Mouse (Mus musculus) limb, embryonic 11.5 days (tissue): ENCODE measurements at regions not wholly inside any gene's neighbourhood (a gene's known extent, or its start where the extent isn't known, plus 50 kb on each side); places are given as distances from the start of the nearest gene placed in this dataset.
"Not testable (repeated sequence)": the region's sequence is repeated elsewhere in the genome, so short reads cannot be mapped to it uniquely, and the experiment has no call there.

Source experiments
- ATAC-seq: fragments of 200-750 bp; cut with Nextera tagmentation; 2 replicates; pipeline ENCODE4 v1.8.0; 2017; ENCODE audit warnings: low read depth; ENCODE audit not compliant: insufficient number of reproducible peaks, low FRiP score, low TSS enrichment
- DNase-seq: peaks from one replicate; pipeline ENCODE4 v3.0.0-alpha.2; 2015; ENCODE audit warnings: low spot score
- H3K27ac ChIP-seq: fragments of 300-500 bp; sonication (generic); replicated peaks from 2 replicates; pipeline ENCODE4 v1.5.1; 2014; ENCODE audit warnings: low read depth, mild to moderate bottlenecking, low read length
- H3K27me3 ChIP-seq: fragments of 300-500 bp; sonication (generic); 2 replicates; pipeline ENCODE4 v1.6.1; 2014; ENCODE audit warnings: mild to moderate bottlenecking, low read length, mixed read lengths; ENCODE audit not compliant: control insufficient read depth, insufficient read depth
- H3K36me3 ChIP-seq: fragments of 300-500 bp; sonication (generic); 2 replicates; pipeline ENCODE4 v1.6.1; 2014; ENCODE audit warnings: mild to moderate bottlenecking, low read length, moderate library complexity, mixed read lengths; ENCODE audit not compliant: control insufficient read depth, insufficient read depth
- H3K4me1 ChIP-seq: fragments of 300-500 bp; sonication (generic); 2 replicates; pipeline ENCODE4 v1.6.1; 2014; ENCODE audit warnings: low read length, mixed read lengths; ENCODE audit not compliant: control insufficient read depth, insufficient read depth
- H3K4me2 ChIP-seq: fragments of 300-500 bp; sonication (generic); 2 replicates; pipeline ENCODE4 v1.6.1; 2014; ENCODE audit warnings: low read depth, mild to moderate bottlenecking, moderate library complexity; ENCODE audit not compliant: severe bottlenecking
- H3K4me3 ChIP-seq: fragments of 300-500 bp; sonication (generic); 2 replicates; pipeline ENCODE4 v1.5.1; 2014; ENCODE audit warnings: low read depth, low read length
- H3K9ac ChIP-seq: fragments of 300-500 bp; sonication (generic); 2 replicates; pipeline ENCODE4 v1.6.1; 2014; ENCODE audit warnings: mild to moderate bottlenecking, low read length
- H3K9me3 ChIP-seq: fragments of 300-500 bp; sonication (generic); 2 replicates; pipeline ENCODE4 v1.6.1; 2016; ENCODE audit warnings: low read length; ENCODE audit not compliant: control insufficient read depth
- WGBS: fragments of 180-500 bp; shearing (Covaris S2); extraction: QIAGEN DNeasy Blood & Tissue Kit; methylation state at CpG from one replicate; pipeline ENCODE4 v1.1.7; 2014; 5-methylcytosine and 5-hydroxymethylcytosine counted together

GRCm38 (mm10) chr5:12782681-12783080, 342.5 kb upstream of the Sema3a start:
- WGBS: 98% methylated on average over 3 of the region's 3 CpGs
- H3K27ac ChIP-seq: no peak overlapping the region
- no peaks in the 10 kb centered on the region for H3K4me1 ChIP-seq
- ATAC-seq (no peak), DNase-seq (no peak)
- H3K36me3 ChIP-seq: no peaks in the 10 kb centered on the region
- no peaks in the 10 kb centered on the region for H3K27me3 ChIP-seq
- H3K9me3 ChIP-seq: no peaks in the 10 kb centered on the region; the same call in 1 of the 2 replicates
- no peak overlapping the region for H3K4me3 ChIP-seq
- H3K4me2 ChIP-seq: no peak overlapping the region
- no peak overlapping the region for H3K9ac ChIP-seq

GRCm38 (mm10) chr5:12808729-12809128, 316.5 kb upstream of the Sema3a start:
- ATAC-seq (no peak), DNase-seq (no peak)
- WGBS: 90% methylated on average over 1 of the region's 1 CpGs
- H3K36me3 ChIP-seq: no peaks in the 10 kb centered on the region
- H3K4me1 ChIP-seq: no peaks in the 10 kb centered on the region
- H3K9ac ChIP-seq: no peak overlapping the region
- no peaks in the 10 kb centered on the region for H3K27me3 ChIP-seq
- H3K4me3 ChIP-seq: no peak overlapping the region
- H3K9me3 ChIP-seq: no peaks in the 10 kb centered on the region
- no peak overlapping the region for H3K4me2 ChIP-seq
- no peak overlapping the region for H3K27ac ChIP-seq

- no peak overlapping the region for H3K9ac ChIP-seq
- no peak overlapping the region for H3K4me2 ChIP-seq
- no peak overlapping the region for H3K27ac ChIP-seq
- no peaks in the 10 kb centered on the region for H3K9me3 ChIP-seq
- no peaks in the 10 kb centered on the region for H3K36me3 ChIP-seq
- ATAC-seq (no peak), DNase-seq (no peak)
- WGBS: 75% methylated on average over 2 of the region's 2 CpGs
- no peak overlapping the region for H3K4me3 ChIP-seq
- no peaks in the 10 kb centered on the region for H3K27me3 ChIP-seq
- H3K4me1 ChIP-seq: no peaks in the 10 kb centered on the region
Observed at GRCm38 (mm10) chr5:12809884-12810283, 315.3 kb upstream of the Sema3a start.

- not testable (repeated sequence) for H3K9me3 ChIP-seq, H3K27me3 ChIP-seq, H3K4me1 ChIP-seq, DNase-seq, H3K4me3 ChIP-seq, H3K27ac ChIP-seq, H3K9ac ChIP-seq, ATAC-seq, H3K4me2 ChIP-seq, H3K36me3 ChIP-seq
- 84% methylated on average over 3 of the region's 3 CpGs for WGBS
Observed at GRCm38 (mm10) chr5:12847207-12847606, 278.0 kb upstream of the Sema3a start.

GRCm38 (mm10) chr5:12856869-12857268, 268.3 kb upstream of the Sema3a start:
- no peaks in the 10 kb centered on the region for H3K9me3 ChIP-seq
- H3K9ac ChIP-seq: no peak overlapping the region
- no peaks in the 10 kb centered on the region for H3K36me3 ChIP-seq
- no peaks in the 10 kb centered on the region for H3K4me1 ChIP-seq
- 43% methylated on average over 2 of the region's 2 CpGs for WGBS
- ATAC-seq (peak; percentile 51), DNase-seq (no peak)
- no peak overlapping the region for H3K4me3 ChIP-seq
- no peak overlapping the region for H3K4me2 ChIP-seq
- no peak overlapping the region for H3K27ac ChIP-seq
- no peaks in the 10 kb centered on the region for H3K27me3 ChIP-seq

- no peaks in the 10 kb centered on the region for H3K9me3 ChIP-seq
- ATAC-seq (no peak), DNase-seq (no peak)
- 63% methylated on average over 3 of the region's 3 CpGs for WGBS
- no peak overlapping the region for H3K4me2 ChIP-seq
- no peak overlapping the region for H3K4me3 ChIP-seq
- H3K27me3 ChIP-seq: no peaks in the 10 kb centered on the region
- no peaks in the 10 kb centered on the region for H3K36me3 ChIP-seq
- H3K4me1 ChIP-seq: no peaks in the 10 kb centered on the region
- H3K27ac ChIP-seq: no peak overlapping the region
- H3K9ac ChIP-seq: no peak overlapping the region
Observed at GRCm38 (mm10) chr5:12868355-12869217, 256.6 kb upstream of the Sema3a start.

- Histone ChIP-seq H3K27me3 (no peaks in the 10 kb centered on the region), H3K27ac (no peak overlapping the region), H3K36me3 (no peaks in the 10 kb centered on the region), H3K4me3 (no peak overlapping the region), H3K4me2 (no peak overlapping the region), H3K9ac (no peak overlapping the region), H3K4me1 (no peaks in the 10 kb centered on the region), H3K9me3 (no peaks in the 10 kb centered on the region)
- ATAC-seq (no peak), DNase-seq (no peak)
- 96% methylated on average over 3 of the region's 3 CpGs for WGBS
Observed at GRCm38 (mm10) chr5:12872888-12873287, 252.3 kb upstream of the Sema3a start.

GRCm38 (mm10) chr5:12877595-12878296, 247.5 kb upstream of the Sema3a start:
- Histone ChIP-seq H3K4me2 (no peak overlapping the region), H3K9ac (no peak overlapping the region), H3K9me3 (no peaks in the 10 kb centered on the region), H3K4me3 (no peak overlapping the region), H3K27me3 (no peaks in the 10 kb centered on the region), H3K27ac (no peak overlapping the region), H3K36me3 (no peaks in the 10 kb centered on the region), H3K4me1 (no peaks in the 10 kb centered on the region)
- DNase-seq (no peak), ATAC-seq (no peak)
- WGBS: 94% methylated on average over 6 of the region's 6 CpGs
